Mouse (Mus musculus) small intestine, adult 2 months (tissue): Measurements from ENCODE around the gene Chdh. TPM values are rescaled to one million over a fixed set of nuclear protein-coding genes. Genes with fewer than 3 reads are reported as not detected.

Experiments used
- H3K27ac ChIP-seq: fragments of 200-500 bp; 2 replicates; pipeline ENCODE4 v1.5.1; 2012; ENCODE audit warnings: low read depth, low read length, control low read depth, inconsistent platforms; ENCODE audit not compliant: insufficient read depth
- H3K27me3 ChIP-seq: fragments of 200-500 bp; 2 replicates; pipeline ENCODE4 v1.6.1; 2012; ENCODE audit warnings: mild to moderate bottlenecking, moderate library complexity, low read length, inconsistent platforms; ENCODE audit not compliant: control insufficient read depth, insufficient read depth
- H3K36me3 ChIP-seq: fragments of 200-500 bp; 2 replicates; pipeline ENCODE4 v1.6.1; 2012; ENCODE audit warnings: mild to moderate bottlenecking, low read length, control low read depth, inconsistent platforms; ENCODE audit not compliant: control insufficient read depth, insufficient read depth
- H3K4me1 ChIP-seq: fragments of 200-500 bp; 2 replicates; pipeline ENCODE4 v1.6.1; 2012; ENCODE audit warnings: low read length, inconsistent platforms, mixed read lengths; ENCODE audit not compliant: control insufficient read depth, insufficient read depth, insufficient read length
- H3K4me3 ChIP-seq: fragments of 200-500 bp; 2 replicates; pipeline ENCODE4 v1.5.1; 2012; ENCODE audit warnings: low read depth, mild to moderate bottlenecking, control low read depth, inconsistent platforms, low read length, moderate library complexity
- CTCF ChIP-seq: fragments of 200-500 bp; IDR thresholded peaks from 2 replicates; pipeline ENCODE4 v1.5.1; 2012; ENCODE audit warnings: low read depth, mild to moderate bottlenecking, control low read depth, inconsistent platforms, low read length, moderate library complexity, mixed read lengths; ENCODE audit not compliant: insufficient replicate concordance, insufficient read length; ENCODE audit errors: extremely low read depth
- POLR2A ChIP-seq: fragments of 200-500 bp; IDR thresholded peaks from 2 replicates; pipeline ENCODE4 v1.6.1; 2012; ENCODE audit warnings: low read depth, mild to moderate bottlenecking, control low read depth, inconsistent platforms, low read length, moderate library complexity
- WGBS: fragments of 180-500 bp; shearing (Covaris S2); methylation state at CpG from one replicate; pipeline ENCODE4 v1.1.7; 2018; 5-methylcytosine and 5-hydroxymethylcytosine counted together
- polyA plus RNA-seq: library from polyadenylated mRNA; depleted of rRNA; stranded (reverse); fragments of >200 nt; gene quantifications from 2 replicates; pipeline ENCODE4 v1.2.3, GENCODE M21; 2012

Chdh gene
- polyA plus RNA-seq, 1 experiment = 92.0 TPM

DNA sequence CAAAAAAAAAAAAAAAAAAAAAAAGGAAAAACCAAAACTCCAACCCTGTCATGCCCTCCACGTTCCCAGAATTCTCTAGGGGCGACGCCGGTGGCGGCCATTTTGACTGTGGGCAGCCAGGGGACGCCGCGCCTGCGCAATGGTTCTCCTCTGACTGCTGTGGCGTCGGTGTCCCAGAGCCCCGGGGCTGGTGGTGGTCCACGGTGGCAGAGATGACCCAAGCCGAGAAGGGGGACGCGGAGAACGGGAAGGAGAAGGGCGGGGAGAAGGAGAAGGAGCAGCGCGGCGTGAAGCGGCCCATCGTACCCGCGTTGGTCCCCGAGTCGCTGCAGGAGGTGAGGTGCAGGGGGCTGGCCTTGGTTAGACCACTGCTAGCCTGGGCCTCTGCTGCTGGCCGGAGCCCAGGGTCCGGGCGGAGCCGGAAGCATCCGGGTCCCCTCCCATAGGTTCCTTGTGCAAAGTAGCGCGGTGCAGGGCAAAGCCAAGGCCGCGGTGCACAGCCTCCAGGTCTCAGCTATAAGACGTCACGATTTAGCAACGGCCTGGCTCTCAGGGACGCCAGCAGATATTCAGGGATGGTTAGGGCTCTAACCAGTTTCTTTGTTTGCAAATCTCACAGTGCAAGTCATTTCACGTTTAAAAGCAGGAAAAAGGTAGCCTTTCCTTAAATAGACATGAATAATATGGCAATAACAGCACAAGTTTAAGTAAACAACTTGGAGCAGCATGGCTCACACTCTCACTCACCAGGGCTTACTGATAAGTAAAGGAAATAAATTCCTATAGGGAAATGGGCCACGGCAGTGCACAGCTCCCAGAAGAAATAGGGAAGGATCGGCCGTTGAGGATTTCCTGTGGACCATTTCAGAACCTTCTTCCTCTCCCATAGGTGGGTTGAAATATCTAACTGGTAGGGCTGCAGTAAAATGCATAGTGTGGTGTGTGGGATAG is 30.3 kb upstream of the Chdh start, which contains the start of gene Actr8:
Gene Actr8 (plus strand): TSS at position 84 of the 951 bp plus-strand sequence.
- H3K4me1 ChIP-seq = no peaks in the 10 kb centered on the region
- TF ChIP-seq CTCF (no peak), POLR2A (0 out of 2 replicates have a peak, but pooled peaks have one; percentile 44)
- peak within 1 kb of the TSS; percentile 87 for H3K27ac ChIP-seq
- under 1% methylated on average over 44 of the region's 44 CpGs for WGBS
- H3K36me3 ChIP-seq = peaks cover 22% of the 10 kb centered on the region
- H3K27me3 ChIP-seq = no peaks in the 10 kb centered on the region
- H3K4me3 ChIP-seq = peak within 1 kb of the TSS; percentile 76

DNA sequence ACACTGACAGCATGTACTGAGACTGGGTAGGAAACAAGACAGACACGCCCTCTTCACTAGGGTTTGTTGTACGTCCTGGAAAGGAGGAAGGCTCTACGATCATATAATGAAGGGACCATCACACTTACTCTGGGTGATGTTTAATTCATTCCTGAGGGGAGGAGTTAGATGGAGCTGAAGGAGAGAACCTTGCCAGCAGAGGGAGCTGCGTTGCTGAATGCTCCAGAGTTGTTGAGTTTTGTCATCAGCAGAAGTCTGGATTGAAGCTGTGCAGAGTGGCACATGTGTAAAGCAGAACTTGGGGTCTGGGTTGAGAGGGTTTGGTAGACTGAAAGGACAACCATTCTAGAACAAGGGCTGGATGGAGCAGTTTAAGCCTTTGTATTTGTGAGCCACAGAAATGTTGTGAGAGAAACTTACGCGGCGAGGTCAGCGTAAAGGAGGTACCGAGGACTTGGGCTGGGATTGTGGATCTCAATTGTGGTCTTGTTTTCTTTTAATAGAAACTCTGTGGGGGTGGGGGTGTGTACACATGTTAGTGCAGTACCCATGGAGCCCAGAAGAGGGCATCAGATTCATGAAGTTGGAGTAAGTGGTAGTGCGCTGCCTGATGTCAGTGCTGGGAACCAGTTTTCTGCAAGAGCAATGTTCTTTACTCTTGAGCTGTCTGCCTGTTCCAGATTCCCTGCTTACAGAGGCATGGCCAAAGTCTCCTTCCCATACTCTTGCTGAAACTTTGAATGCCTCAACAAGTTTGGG is 28.2 kb upstream of the Chdh start:
- Histone ChIP-seq H3K4me1 (no peaks in the 10 kb centered on the region), H3K36me3 (peaks cover 30% of the 10 kb centered on the region), H3K27ac (no peak overlapping the region), H3K27me3 (no peaks in the 10 kb centered on the region), H3K4me3 (no peak overlapping the region)
- WGBS = 89% methylated on average over 10 of the region's 10 CpGs
- peak; percentile 41; the same call in 1 of the 2 replicates for TF ChIP-seq CTCF
- no peak for TF ChIP-seq POLR2A

DNA sequence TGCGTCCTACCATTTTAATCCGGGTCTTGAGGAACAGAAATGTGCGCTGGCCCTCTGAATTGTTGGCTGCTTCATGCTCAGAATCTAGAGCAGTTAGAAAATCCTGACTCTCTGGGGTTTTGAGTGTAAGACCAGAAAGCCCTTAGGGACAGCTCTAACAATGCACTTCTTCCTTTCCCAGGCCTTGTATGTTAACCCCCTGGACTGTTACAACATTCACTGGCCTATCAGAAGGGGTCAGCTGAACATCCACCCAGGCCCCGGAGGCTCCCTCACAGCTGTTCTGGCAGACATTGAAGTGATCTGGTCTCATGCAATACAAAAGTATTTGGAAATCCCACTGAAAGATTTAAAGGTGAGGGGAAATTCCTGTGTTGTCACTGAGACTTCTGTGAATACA is 22.7 kb upstream of the Chdh start:
- Histone ChIP-seq H3K27me3 (no peaks in the 10 kb centered on the region), H3K27ac (no peak overlapping the region), H3K4me3 (no peak overlapping the region), H3K36me3 (peaks cover 78% of the 10 kb centered on the region), H3K4me1 (no peaks in the 10 kb centered on the region)
- TF ChIP-seq CTCF = no peak
- TF ChIP-seq POLR2A = no peak
- WGBS = 91% methylated on average over 4 of the region's 4 CpGs

DNA sequence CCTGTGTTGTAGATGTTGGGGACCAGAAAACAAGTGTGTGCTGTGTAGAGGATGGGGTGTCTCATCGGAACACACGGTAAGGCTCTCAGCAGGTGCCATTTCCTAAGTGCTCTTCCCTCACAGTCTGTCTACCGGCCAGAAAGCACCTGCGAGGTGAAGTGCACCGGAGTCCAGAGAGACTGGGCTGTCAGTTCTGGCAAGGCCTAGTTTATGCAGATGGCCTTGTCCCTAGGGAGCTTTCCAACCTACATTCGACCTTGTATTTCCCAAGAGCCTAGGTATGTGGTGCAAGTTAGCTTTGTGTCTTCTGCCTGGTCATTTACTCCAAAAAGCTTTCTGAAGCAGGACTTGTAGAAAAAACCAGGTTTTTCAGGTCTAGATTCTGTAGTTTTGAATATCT is 21.5 kb upstream of the Chdh start:
- H3K27me3 ChIP-seq = no peaks in the 10 kb centered on the region
- TF ChIP-seq CTCF (no peak), POLR2A (no peak)
- no peaks in the 10 kb centered on the region for H3K4me1 ChIP-seq
- H3K4me3 ChIP-seq = no peak overlapping the region
- H3K36me3 ChIP-seq = peaks cover 88% of the 10 kb centered on the region
- no peak overlapping the region for H3K27ac ChIP-seq
- WGBS = 91% methylated on average over 6 of the region's 6 CpGs

DNA sequence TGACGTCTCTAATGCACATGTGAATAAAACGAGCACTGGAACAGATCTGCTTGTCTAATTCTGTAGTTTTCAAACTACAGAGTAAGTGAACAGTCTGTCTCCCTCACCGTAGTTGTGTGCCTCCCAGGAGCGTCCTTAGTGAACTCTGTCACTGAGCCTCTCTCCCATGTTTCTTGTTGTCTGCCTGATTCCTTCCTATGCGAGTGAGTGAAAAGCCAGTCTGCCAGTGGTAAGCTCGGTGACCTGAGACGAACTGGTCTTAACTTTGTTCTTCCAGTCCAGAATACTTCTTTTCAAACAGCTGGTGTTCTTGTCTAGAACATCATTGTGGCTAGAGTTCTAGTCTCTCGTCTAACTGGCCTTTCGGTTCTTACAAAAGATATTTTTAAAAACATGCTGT is 21.1 kb upstream of the Chdh start:
- Histone ChIP-seq H3K4me3 (no peak overlapping the region), H3K27ac (no peak overlapping the region), H3K27me3 (no peaks in the 10 kb centered on the region), H3K4me1 (no peaks in the 10 kb centered on the region), H3K36me3 (peaks cover 88% of the 10 kb centered on the region)
- no peak for TF ChIP-seq POLR2A
- TF ChIP-seq CTCF = no peak
- WGBS = 91% methylated on average over 9 of the region's 9 CpGs

GRCm38 (mm10) chr14:29988337-29988736 is 20.5 kb upstream of the Chdh start:
- Histone ChIP-seq H3K4me3 (no peak overlapping the region), H3K27ac (no peak overlapping the region), H3K27me3 (no peaks in the 10 kb centered on the region), H3K36me3 (peaks cover 90% of the 10 kb centered on the region), H3K4me1 (no peaks in the 10 kb centered on the region)
- TF ChIP-seq CTCF = no peak
- TF ChIP-seq POLR2A = no peak
- WGBS = 92% methylated on average over 4 of the region's 4 CpGs

- H3K27me3 ChIP-seq = no peaks in the 10 kb centered on the region
- peaks cover 50% of the 10 kb centered on the region for H3K36me3 ChIP-seq
- no peak overlapping the region for H3K4me3 ChIP-seq
- no peak overlapping the region for H3K27ac ChIP-seq
- TF ChIP-seq CTCF = no peak
- TF ChIP-seq POLR2A = no peak
- H3K4me1 ChIP-seq = peaks cover 25% of the 10 kb centered on the region
- WGBS = 97% methylated on average over 4 of the region's 4 CpGs
Measured at GRCm38 (mm10) chr14:29994976-29995375, 13.8 kb upstream of the Chdh start.
